Mouse (Mus musculus) urinary bladder, adult 2 months (tissue): ENCODE data around the gene Vcl. TPM values are rescaled to one million over a fixed set of nuclear protein-coding genes. Genes with fewer than 3 reads are reported as not detected.

ENCODE experiments used
- DNase-seq: peaks from one replicate; pipeline ENCODE4 v3.0.0; 2022; ENCODE audit warnings: low spot score
- polyA plus RNA-seq: library from polyadenylated mRNA; depleted of rRNA; stranded (reverse); fragments of >200 nt; gene quantifications from 2 replicates; pipeline ENCODE4 v1.2.3, GENCODE M21; 2012

The Vcl gene
- polyA plus RNA-seq, 1 experiment = 291 TPM

DNA sequence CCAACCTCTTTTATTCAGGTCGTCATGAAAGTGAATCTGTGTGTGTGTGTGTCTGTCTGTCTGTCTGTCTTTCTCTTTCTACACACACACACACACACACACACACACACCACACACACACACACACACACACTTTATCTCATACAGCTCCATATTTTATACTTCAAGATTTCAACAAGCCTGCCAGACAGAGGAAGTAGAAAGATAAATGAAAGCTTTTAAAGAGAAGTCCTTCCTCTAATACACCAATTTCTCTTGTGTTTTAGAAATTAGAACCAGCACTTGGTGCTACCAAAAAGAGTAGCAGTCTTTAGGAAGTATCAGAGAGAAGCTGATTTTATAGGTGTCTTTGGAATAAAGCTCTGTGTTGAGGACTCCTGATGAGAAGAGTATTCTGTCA, 9.7 kb downstream of the Vcl start:
- no peak for DNase-seq

- no peak for DNase-seq
Observed at GRCm38 (mm10) chr14:20945296-20945695, 16.1 kb downstream of the Vcl start.

DNA sequence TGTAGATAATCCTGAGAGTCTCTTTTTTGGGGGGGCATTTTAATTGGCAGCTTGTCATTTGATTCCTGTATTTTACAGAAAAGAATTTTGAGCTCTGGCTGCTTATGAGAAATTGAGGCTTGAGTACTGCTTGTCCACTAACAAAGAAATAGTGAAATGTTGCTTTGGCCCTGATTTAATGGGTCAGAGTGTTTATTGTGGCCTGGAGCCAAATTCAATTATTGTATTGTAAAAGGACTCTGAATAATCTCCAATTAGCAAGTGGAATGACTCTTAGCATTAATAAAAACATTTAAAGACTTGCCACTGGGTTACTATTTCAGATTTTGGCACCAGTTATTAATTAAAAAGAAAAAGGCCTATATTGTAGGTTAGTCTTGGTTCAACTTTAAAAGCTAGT, 26.8 kb downstream of the Vcl start:
- DNase-seq = no peak

GRCm38 (mm10) chr14:20958971-20959370, 29.8 kb downstream of the Vcl start:
- DNase-seq = no peak

GRCm38 (mm10) chr14:20962466-20962865, 33.3 kb downstream of the Vcl start:
- no peak for DNase-seq

DNA sequence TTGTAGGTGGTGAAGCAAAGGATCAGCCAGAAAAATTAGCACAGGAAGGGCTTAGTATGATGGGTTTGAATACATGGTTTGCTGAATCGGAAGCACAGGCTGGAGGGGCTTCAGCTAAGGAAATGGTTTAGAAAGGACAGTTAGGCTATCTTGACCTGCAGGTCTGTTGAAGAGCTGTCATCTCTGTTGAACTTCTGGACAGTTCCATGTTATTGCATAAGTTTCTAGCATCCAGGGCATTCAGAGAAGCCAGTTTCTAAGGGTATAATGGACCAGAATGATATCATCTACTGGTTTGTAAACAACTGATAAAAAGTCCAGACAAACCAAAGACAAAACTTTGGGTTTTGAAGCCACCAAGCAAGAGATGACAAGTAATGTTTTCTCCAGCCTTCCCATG, 33.7 kb downstream of the Vcl start:
- no peak for DNase-seq

DNA sequence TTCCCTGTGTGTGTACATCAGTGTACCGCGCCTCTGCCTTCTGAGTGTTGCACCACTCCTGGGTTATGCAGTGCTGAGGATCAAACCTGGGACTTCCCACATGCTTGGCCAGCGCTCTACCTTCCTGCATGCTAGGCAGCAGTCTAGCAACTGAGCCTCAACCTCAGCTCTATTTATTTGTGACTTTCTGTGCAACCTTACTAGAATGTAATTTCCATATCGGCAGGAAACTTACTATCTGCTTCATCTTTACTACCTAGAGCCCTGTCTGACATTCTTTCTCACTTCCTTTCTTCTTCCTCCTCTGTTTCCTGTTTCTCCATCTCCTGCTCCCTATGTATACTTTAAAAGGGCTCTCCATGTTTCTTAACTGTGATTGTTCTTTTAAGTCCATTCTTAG, 34.7 kb downstream of the Vcl start:
- no peak for DNase-seq

DNA sequence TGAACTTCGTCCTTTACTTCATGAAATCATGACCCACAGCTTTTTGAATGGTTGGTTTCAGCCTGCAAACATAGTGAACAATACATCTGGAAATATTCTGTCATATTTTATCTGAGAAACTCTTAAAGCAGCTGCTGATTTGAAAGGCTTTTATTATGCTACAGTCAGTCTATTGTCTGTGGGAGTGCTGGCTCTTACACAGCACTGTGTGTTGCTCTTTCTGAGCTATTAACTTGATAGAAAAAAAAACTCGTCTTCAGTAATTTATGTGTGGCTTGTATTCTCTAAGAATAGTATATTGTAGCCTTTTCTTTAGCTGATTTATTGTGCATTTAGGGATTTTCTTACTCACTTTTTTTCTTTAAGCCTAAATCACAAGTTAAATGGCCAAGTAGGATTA, 35.1 kb downstream of the Vcl start:
- DNase-seq = no peak

GRCm38 (mm10) chr14:20966959-20967670, 37.9 kb downstream of the Vcl start:
- DNase-seq = no peak

- no peak for DNase-seq
Observed at GRCm38 (mm10) chr14:20969066-20969465, 39.9 kb downstream of the Vcl start.

DNA sequence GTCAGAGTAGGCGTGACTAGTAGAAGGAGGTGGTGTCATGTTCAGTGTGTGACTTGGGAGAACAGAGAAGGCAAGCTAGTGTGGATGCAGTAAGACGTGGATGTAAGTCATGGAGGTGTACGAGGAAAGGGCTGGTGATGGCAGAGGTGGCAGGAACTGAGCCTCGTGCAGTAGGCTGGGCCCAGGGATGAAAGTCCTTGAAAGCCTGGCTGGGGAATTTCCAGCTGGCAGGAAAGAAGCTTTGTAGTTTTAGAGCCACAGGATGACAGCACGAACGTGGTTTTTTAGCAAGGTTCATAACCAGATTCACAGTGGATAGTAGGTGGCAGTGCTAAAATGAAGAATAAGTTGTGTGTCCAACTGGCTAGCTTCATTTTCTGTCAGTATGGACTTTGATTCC, 41.2 kb downstream of the Vcl start:
- no peak for DNase-seq

GRCm38 (mm10) chr14:20970927-20971326, 41.7 kb downstream of the Vcl start:
- no peak for DNase-seq

- no peak for DNase-seq
Observed at GRCm38 (mm10) chr14:20973821-20974220, 44.6 kb downstream of the Vcl start.

- no peak for DNase-seq
Observed at GRCm38 (mm10) chr14:20976741-20977140, 47.5 kb downstream of the Vcl start.

DNA sequence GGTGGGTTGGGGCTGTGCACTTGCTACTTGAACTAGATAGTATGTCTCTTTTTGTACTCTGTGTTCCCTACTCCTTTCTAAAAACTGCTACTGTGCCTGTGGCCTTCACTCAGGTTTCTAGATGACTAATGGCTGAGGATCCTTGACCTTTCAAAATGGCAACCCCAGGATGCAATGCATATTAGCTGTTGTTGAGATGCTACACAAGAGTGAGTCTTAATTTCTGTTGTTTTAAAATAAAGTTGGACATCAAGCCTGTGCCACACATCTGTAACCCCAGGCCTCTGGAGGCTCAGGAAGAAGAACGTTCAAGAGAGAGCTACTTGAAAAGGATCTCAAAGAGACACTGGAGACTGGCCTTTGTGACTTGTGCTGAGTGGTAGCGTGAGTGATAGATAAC, 48.5 kb downstream of the Vcl start:
- DNase-seq = no peak

- DNase-seq = no peak
Observed at GRCm38 (mm10) chr14:20983832-20984231, 54.6 kb downstream of the Vcl start.

DNA sequence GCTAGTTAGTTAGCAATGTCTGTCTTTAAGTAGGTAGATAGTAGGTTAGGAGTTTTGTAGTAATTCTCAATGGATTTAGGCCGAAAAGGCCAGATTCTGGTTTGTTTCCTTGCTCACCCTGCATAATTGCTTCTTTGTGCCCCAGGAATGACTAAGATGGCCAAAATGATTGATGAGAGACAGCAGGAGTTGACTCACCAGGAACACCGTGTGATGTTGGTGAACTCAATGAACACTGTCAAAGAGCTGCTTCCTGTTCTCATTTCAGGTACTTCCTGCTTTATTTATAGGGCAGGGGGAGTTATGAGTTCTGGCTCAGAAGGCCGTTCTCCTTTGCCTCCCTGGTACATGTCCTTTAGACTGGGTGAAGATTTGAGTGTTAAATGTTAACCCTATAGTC, 56.3 kb downstream of the Vcl start:
- no peak for DNase-seq

DNA sequence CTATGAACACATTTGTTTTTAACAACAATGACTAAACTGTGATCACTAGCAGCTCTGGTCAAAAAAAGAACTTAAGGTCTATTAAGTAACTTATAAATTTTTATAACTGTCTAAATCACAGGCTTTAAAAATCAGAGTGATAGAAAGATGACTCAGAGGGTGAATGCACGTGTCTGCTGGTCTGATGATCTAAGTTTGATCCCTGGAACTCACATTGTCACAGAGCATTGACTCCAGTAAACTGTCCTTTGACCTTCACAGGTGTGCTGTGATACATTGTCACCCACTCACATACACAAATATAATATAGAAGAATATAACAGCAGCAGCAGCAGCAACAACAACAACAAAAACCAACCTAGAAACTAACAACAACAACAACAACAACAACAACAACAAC, 62.3 kb downstream of the Vcl start:
- DNase-seq = no peak

DNA sequence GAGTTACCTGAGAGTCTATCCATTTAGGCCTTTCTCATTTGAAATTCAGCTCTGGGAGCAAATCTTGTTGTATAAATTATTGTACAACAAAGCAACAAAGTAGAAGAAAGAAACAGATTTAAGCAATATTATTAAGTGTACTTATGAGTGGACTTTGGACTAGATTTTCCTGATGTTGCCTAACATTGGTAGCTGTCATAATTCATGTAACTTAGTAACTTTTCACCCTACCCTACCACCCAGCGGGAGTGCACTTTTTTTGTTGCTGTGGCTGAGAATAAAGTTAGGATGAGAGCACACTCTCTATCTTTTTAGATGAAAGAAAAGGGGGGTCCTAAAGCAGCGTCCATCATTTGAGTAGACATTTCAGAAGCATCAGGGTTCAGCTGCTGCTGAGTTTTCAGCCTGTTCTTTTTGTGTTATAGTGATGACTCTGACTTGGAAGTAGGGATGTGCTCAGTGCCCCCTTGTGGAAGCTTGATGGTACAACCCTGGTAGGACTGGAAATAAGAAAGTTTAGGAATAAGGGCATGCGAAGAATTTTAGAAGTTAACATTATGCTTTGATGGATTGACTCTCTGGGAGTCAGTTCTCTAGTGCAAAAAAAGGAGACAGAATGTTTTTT, 64.0 kb downstream of the Vcl start:
- DNase-seq = no peak

- no peak for DNase-seq
Observed at GRCm38 (mm10) chr14:20994475-20994874, 65.3 kb downstream of the Vcl start.

DNA sequence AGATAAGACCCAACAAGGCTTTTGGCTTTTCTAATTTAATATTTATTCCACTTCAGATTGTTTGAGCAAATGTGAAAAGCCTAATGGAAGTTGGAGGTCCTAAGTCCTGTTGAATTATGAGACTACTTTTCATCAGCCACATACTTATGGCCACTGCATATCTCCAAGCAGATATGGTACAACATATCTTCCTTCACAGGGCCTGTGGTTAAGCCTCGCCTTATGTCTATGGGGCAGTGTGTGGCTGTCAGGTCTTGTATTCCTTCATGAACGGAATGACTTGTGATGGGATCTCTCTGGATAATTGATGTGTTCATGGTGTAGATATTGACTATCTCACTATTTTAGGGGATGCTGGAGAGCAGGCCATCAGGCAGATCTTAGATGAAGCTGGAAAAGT, 66.3 kb downstream of the Vcl start:
- no peak for DNase-seq

DNA sequence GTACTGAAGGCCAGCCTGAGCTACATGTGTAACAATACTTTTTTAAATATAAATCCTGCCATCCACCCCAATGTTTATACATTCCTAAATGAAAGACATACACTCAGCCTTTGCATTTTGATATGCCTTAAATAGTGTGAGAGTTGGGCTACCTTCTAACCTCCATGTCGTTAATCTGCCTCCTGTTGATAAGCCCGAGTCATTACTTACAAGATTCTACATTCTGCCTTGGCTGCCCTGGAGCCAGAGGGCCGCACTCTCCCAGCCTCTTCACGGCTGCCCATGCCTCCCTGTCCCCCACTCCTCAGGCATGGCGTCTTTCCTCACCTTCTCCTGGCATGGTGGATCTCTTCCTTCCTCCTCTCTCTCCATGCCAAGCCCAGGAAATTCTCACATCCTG, 67.2 kb downstream of the Vcl start:
- no peak for DNase-seq

DNA sequence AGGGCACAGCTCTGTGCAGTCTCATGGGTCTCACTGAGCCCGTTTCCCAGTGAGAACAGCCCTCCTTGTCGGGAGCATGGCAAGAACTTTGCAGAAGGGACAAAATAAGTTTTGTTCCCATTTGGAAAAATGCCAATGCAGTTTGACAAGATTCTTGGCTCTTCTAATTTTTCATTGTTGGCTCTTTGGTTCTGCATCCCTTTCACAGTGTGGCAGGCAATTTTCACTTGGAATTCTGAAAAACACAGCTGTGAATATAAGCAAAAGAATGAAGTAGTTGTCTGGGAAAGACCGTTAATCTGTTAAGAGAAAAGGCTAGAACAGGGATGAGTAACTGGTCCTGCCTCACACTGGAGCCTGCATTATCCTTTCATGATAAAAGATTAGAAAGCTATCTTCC, 68.3 kb downstream of the Vcl start:
- no peak for DNase-seq

DNA sequence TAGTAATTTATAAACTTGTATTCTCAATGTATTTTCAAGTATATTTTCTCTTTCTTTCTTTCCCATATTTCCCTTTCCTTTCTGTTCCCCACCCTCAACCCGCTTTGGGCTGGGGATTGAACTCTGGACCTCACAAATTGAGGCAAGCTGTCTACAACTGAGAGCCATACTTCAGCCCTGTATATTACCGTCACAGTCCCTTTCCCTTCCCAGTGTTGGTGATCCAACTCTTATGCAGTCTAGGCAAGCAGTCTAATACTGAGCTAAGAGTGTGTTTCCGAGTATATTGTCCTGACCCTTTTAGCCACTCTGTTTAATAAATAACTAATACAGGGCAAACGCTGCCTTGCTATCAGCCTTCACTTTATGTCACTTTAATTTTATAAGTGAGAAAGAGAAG, 70.4 kb downstream of the Vcl start:
- DNase-seq = no peak
